Mouse (Mus musculus) right cerebral cortex, postnatal 10 days (tissue): ENCODE measurements around the gene Slc38a9.

ENCODE experiments used
- DNase-seq, 2 experiments: peaks; one replicate each; pipeline ENCODE4 v3.0.0; 2021; ENCODE audit warnings: low spot score in 2 of 2

The Slc38a9 gene

GRCm38 (mm10) chr13:112770528-112771328 lies 110.2 kb downstream of the Slc38a9 start:
- DNase-seq, result no peak

- no peak for DNase-seq
Observed at GRCm38 (mm10) chr13:112771447-112772208, 111.1 kb downstream of the Slc38a9 start.

- no peak for DNase-seq
Observed at GRCm38 (mm10) chr13:112772252-112772651, 111.7 kb downstream of the Slc38a9 start.

- no peak for DNase-seq
Observed at GRCm38 (mm10) chr13:112772861-112773260, 112.3 kb downstream of the Slc38a9 start.

GRCm38 (mm10) chr13:112773991-112774675 lies 113.6 kb downstream of the Slc38a9 start:
- no peak for DNase-seq

GRCm38 (mm10) chr13:112775856-112776255 lies 115.3 kb downstream of the Slc38a9 start:
- no peak for DNase-seq

- no peak for DNase-seq
Observed at GRCm38 (mm10) chr13:112778407-112778806, 117.9 kb downstream of the Slc38a9 start.

GRCm38 (mm10) chr13:112785305-112785704 lies 124.8 kb downstream of the Slc38a9 start:
- DNase-seq, result no peak

- DNase-seq, result no peak
Observed at GRCm38 (mm10) chr13:112786142-112786541, 125.6 kb downstream of the Slc38a9 start.

GRCm38 (mm10) chr13:112786942-112787533 lies 126.5 kb downstream of the Slc38a9 start:
- DNase-seq, result no peak
